Mouse (Mus musculus) left cerebral cortex, postnatal 4 days (tissue): Measurements from ENCODE around the gene Upf2. TPM values are rescaled to one million over a fixed set of nuclear protein-coding genes. Genes with fewer than 3 reads are reported as not detected.

ENCODE experiments used
- DNase-seq: peaks from one replicate; pipeline ENCODE4 v3.0.0-alpha.2; 2022
- intact Hi-C: fragments of 180-260 bp; cut with DNase I; formaldehyde crosslinking; loops from one replicate; pipeline ENCODE4 v1.15.1; 2025
- total RNA-seq, 2 experiments: library from RNA; stranded (reverse); gene quantifications; 2 replicates each; pipeline ENCODE4 v1.2.3; 2021

Upf2 gene
- total RNA-seq = 10 to 100 TPM; 16.7 to 19.6 TPM

GRCm38 (mm10) chr2:5950766-5951595 lies at the start of gene Upf2:
Gene Upf2, plus strand, starts transcription at chr2:5951469.
- DNase-seq = peak; percentile 99
- intact Hi-C loops = no loop called here

GRCm38 (mm10) chr2:5906092-5906491 lies 45.2 kb upstream of the Upf2 start:
- peak; percentile 44 for DNase-seq
- intact Hi-C loops = no loop called here

GRCm38 (mm10) chr2:5906625-5907024 lies 44.6 kb upstream of the Upf2 start:
- intact Hi-C loops = no loop called here

GRCm38 (mm10) chr2:5911282-5911965 lies 39.8 kb upstream of the Upf2 start:
- DNase-seq = peak; percentile 46
- intact Hi-C loops = no loop called here

More at GRCm38 (mm10) chr2:5906625-5907024, 44.6 kb upstream of the Upf2 start:
- peak; percentile 30 for DNase-seq

- no peak for DNase-seq
- intact Hi-C loops = no loop called here
Measured at GRCm38 (mm10) chr2:5922823-5923222, 28.4 kb upstream of the Upf2 start.

DNA sequence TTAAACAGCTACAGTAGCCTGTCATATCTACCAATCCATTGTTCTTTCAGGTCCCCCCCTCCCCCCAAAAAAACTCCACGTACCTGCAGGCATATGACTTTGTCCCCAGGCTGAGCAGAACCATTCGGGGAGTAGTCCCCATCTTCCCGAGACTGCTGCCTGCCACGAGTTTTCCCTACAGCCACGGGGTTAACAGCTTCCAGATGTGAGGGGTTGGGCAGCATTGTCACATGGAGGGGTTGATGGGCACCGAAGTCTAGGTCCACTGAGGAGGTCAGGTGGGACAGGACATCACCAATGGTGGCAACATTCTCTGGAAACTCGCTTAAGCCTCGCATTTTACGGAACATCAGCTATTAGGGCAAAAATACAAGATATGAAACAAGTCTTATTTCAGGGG lies 27.5 kb upstream of the Upf2 start:
- intact Hi-C loops = no loop called here
- no peak for DNase-seq

DNA sequence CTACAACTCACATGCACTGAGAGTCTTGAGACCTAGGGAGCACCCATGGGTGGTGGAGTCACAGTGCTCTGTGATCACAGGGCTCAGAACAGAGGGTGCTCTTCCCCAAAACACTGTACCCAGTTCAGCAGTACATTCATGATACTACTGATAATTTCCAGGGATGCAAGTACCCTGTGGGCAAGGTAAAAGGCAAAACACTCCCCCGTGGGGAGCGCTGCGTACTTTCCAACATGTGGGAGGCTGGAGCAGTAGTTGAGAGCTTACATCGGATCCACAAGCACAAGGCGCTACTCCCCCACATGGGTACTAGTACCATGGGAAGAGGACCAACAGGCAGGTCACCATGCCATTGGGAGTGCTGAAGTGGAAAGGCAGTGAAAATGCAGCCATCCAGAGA lies 23.8 kb upstream of the Upf2 start:
- intact Hi-C loops = no loop called here
- DNase-seq = no peak

DNA sequence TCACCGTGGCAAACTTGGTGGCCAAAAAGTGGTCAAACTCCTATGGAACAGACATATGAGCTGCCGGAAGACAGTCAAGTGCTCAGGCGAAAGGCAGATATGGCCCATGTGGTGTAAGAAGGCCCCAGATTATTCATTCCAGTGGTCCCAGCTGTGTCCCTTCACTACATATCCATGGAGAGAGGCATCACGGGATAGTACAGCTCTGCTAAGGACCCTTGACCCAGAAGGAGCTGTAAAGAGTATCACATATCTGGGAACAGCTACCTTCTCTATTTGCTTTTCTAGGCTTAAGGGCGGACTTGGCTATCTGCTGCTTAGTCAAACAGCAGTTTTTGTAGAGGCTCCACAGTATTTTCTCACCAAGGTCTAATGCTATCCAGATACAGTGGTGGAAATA lies 21.5 kb upstream of the Upf2 start:
- DNase-seq = no peak
- intact Hi-C loops = no loop called here

DNA sequence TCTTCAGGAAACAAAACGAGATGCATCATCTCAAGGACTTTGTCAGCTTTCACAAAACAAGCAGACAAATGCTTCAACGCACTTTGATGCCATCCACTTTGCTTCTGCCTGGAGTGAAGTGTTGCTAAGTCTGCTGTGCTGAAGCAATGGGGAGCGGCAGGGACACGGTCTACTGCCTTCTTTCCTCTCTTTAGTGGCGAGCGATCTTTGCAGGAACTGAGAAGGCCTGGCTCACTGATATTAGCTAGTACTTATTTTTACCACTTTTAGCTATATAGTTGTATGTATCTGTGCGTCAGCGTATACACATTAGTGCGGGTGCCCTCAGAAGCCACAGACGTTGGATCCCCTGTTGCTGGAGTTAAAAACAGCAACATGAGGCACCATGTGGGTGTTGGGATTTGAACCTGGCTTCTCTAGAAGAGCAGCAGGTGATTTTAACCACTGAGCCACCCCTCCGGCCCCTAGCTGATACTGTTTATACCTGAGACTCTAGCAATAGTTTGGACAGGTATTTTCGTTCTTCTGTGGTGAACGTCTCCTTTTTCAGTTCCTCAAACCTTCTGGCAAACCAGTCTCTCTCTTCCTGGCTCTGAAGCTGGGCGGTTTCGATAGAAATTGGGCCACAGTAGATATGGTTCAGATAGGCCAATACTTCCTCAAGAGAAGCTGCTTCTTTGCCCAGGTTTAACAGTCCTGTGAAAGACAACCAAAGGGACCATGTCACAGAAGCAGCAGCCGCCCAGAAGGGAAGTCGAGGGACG lies 20.8 kb upstream of the Upf2 start:
- intact Hi-C loops = no loop called here
- DNase-seq = no peak

DNA sequence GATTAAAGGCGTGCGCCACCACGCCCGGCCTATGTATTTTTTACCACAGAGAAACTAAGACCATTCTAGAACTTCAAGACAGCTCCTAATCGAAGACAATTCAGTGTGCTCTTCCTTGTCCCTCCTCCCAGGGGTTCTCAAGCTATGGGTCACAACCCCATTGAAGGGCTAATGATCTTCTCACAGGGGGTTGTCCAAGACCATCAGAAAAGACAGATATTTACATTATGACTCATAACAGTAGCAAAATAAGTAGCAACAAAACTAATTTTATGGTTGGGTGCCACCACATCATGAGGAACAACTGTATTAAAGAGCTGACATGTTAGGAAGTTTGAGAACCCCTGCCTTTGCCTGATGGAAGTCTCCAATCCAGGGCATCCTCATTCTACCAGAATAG lies 19.3 kb upstream of the Upf2 start:
- no peak for DNase-seq
- intact Hi-C loops = no loop called here

DNA sequence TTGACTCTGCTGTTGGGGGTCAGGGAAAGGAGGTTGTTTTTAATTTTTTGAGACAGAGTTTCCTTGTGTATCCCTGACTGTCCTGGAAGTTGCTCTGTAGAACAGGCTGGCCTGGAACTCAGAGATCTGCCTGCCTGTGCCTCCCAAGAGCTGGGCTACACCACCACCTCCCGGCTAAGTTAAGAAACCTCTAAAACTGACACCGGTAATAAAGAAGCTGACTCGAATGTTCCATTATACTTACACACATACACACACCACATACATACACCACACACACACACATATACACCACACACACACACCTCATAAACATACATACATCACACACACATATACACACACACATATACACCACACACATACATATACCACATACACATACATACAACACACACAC lies 16.3 kb upstream of the Upf2 start:
- no peak for DNase-seq
- intact Hi-C loops = no loop called here

DNA sequence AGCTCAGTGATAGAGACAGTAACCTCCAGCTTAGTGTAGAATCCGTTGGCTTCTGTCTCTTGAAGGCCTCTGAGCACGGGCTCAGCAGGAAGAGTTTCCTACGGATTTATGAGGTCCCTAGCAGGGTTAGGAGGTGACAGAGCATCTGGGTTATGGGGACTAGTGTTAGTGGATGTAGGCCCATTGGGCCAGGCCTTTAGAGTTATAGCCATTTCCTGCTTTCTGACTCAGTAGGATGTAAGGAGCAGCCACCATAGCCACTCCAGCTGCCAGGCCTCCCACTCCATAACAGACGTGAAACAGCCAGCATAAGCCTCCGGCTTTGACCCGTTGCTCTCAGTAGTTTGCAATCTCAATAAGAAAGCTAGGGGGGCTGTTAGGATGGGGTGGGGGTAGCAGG lies 15.2 kb upstream of the Upf2 start:
- intact Hi-C loops = no loop called here

DNA sequence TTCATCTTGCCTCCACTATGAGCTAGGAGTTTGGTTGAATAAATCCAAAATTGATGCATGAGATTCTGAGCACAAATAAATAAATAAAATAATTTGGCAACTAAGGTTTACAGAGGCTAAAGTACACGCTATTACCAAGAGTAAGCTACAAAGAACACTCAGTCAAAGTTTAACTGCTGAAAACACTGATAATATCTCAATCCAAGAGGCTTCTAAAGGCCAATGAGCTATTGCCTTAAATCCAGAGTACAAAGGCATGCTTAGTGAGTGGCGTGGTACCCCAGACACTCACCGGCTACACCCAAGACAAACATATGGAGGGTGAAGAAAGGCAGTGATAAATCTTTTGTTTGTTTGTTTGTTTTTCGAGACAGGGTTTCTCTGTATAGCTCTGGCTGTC lies 14.7 kb upstream of the Upf2 start:
- intact Hi-C loops = no loop called here
- no peak for DNase-seq

More for the DNA sequence above, 15.2 kb upstream of the Upf2 start:
- no peak for DNase-seq

DNA sequence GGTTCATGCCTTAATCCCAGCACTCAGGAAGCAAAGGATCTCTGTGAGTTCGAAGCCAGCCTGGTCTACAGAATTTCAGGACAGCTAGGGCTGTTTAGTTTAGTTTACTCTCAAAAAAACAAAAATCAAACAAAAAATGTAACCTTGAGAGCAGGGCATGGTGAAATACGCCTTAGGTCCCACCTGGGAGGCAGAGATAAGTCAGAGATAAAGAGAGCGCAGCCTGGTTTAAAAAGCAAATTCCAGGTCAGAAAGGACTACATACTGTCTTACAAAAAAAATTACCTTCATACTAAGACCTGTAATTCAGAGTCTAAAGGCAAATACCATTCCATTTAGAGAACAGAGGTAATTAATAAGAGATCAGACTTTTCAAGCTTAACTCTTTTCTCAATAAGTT lies 11.9 kb upstream of the Upf2 start:
- intact Hi-C loops = no loop called here
- DNase-seq = no peak

DNA sequence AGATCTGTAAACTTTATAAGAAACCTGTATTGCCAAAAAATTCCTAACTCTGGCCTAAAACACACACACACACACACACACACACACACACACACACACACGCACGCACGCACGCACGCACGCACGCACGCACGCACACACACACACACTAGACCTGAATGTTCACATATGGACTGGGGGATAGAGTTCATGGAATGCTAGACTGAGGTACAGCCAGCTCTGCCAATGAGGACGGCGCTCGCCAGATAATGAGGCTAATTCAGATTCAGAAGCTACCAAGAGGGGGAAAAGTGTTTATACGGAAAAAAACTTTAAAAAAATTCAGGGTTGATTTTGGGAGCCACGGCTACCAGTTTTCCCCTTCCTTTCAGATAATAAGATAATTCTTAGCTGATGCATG lies 11.4 kb upstream of the Upf2 start:
- no peak for DNase-seq
- intact Hi-C loops = no loop called here

DNA sequence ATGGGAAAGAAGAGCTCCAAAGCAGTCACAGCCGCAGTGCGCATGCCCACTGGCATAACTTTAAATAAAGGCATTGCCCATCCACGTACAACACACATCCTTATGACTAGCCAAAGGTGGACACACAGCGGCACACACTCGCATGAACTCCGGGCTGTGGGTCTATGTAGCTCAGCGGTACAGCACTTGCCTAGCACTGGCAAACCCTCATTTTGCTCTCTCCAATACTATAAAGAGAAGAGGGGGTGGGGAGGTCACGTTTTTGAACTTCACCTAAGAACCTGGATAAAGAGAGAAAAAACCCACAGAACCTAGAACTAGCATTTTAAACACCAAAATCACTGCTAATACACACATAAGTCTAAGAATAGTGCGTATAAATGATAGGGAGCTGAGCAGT lies 10.3 kb upstream of the Upf2 start:
- intact Hi-C loops = no loop called here
- no peak for DNase-seq

- DNase-seq = no peak
- intact Hi-C loops = no loop called here
Measured at GRCm38 (mm10) chr2:5941861-5942415, 9.3 kb upstream of the Upf2 start.

- peak; percentile 76 for DNase-seq
- intact Hi-C loops = no loop called here
Measured at GRCm38 (mm10) chr2:5942416-5943032, 8.7 kb upstream of the Upf2 start, which contains the start of gene Dhtkd1. Gene Dhtkd1, minus strand, starts transcription at chr2:5942792.

- no peak for DNase-seq
- intact Hi-C loops = no loop called here
Measured at GRCm38 (mm10) chr2:5943071-5943470, 8.2 kb upstream of the Upf2 start.

DNA sequence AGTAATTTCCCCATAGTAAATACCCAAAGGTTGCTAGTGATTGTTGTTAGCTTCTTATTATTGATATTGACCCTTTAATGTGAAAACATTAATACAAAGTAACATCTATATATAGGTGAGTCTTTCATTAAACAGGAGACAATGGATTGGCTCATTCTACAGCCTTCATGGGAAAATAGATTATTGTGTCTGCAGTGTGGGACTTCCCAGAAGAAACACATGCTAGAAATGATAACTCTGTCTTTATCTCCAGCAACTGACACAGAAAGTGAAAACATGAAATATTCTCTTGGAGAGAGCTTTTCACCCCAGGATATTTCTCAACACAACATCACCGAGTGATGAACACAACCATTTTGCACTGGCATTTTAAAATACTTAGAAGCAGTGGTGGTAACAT lies 5.6 kb upstream of the Upf2 start:
- DNase-seq = no peak
- intact Hi-C loops = no loop called here

DNA sequence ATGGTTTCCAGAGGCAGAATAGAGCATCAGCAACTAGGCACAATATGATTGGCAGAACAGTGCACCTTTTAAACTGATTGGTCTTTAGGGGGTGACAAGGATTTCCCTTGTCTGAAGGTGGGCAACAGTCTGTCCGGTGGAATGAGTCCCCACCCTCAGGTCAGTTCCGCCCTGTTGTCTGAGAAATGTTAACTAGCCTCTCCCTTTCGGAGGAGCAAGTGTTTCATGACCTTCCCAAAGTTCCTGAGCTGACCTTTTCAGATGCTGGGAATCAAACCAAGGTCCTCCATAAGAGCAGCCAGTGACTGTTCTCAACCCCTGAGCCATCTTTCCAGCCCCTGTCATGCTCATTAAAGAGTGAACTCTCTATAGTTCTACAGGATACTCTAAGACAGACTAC lies 4.4 kb upstream of the Upf2 start:
- intact Hi-C loops = no loop called here
- DNase-seq = no peak
